Mouse (Mus musculus) kidney, embryonic 15.5 days (tissue): ENCODE data around the gene Cacna2d1. TPM values are rescaled to one million over a fixed set of nuclear protein-coding genes. Genes with fewer than 3 reads are reported as not detected.

ENCODE experiments used
- ATAC-seq: fragments of 200-750 bp; cut with Nextera tagmentation; replicated peaks from 2 replicates; pipeline ENCODE4 v1.8.0; 2017; ENCODE audit warnings: moderate TSS enrichment; ENCODE audit not compliant: low FRiP score
- H3K27ac ChIP-seq: fragments of 300-500 bp; sonication (generic); 2 replicates; pipeline ENCODE4 v1.5.1; 2015; ENCODE audit warnings: mild to moderate bottlenecking, inconsistent platforms
- H3K27me3 ChIP-seq: fragments of 300-500 bp; sonication (generic); 2 replicates; pipeline ENCODE4 v1.6.1; 2015; ENCODE audit warnings: inconsistent platforms
- H3K36me3 ChIP-seq: fragments of 300-500 bp; sonication (generic); 2 replicates; pipeline ENCODE4 v1.6.1; 2015; ENCODE audit warnings: inconsistent platforms
- H3K4me1 ChIP-seq: fragments of 300-500 bp; sonication (generic); 2 replicates; pipeline ENCODE4 v1.6.1; 2015; ENCODE audit warnings: inconsistent platforms
- H3K4me2 ChIP-seq: fragments of 300-500 bp; sonication (generic); 2 replicates; pipeline ENCODE4 v1.6.1; 2015; ENCODE audit warnings: moderate library complexity, mild to moderate bottlenecking, inconsistent platforms
- H3K4me3 ChIP-seq: fragments of 300-500 bp; sonication (generic); replicated peaks from 2 replicates; pipeline ENCODE4 v1.5.1; 2015; ENCODE audit warnings: mild to moderate bottlenecking, inconsistent platforms
- H3K9ac ChIP-seq: fragments of 300-500 bp; sonication (generic); 2 replicates; pipeline ENCODE4 v1.6.1; 2015; ENCODE audit warnings: mild to moderate bottlenecking, inconsistent platforms
- H3K9me3 ChIP-seq: fragments of 300-500 bp; sonication (generic); replicated peaks from 2 replicates; pipeline ENCODE4 v1.6.1; 2016; ENCODE audit warnings: inconsistent platforms
- WGBS: fragments of 180-500 bp; shearing (Covaris S2); methylation state at CpG from one replicate; pipeline ENCODE4 v1.1.7; 2015; ENCODE audit warnings: mixed read lengths; 5-methylcytosine and 5-hydroxymethylcytosine counted together
- polyA plus RNA-seq: library from polyadenylated mRNA; unstranded; fragments of >200 nt; fragmentation: Nextera tagmentation; extraction: Ambion mirVana; gene quantifications from 2 replicates; pipeline ENCODE4 v1.2.1, GENCODE M21; 2015

Cacna2d1 gene
- polyA plus RNA-seq: 18.4 and 19.1 TPM in 2 replicates

DNA sequence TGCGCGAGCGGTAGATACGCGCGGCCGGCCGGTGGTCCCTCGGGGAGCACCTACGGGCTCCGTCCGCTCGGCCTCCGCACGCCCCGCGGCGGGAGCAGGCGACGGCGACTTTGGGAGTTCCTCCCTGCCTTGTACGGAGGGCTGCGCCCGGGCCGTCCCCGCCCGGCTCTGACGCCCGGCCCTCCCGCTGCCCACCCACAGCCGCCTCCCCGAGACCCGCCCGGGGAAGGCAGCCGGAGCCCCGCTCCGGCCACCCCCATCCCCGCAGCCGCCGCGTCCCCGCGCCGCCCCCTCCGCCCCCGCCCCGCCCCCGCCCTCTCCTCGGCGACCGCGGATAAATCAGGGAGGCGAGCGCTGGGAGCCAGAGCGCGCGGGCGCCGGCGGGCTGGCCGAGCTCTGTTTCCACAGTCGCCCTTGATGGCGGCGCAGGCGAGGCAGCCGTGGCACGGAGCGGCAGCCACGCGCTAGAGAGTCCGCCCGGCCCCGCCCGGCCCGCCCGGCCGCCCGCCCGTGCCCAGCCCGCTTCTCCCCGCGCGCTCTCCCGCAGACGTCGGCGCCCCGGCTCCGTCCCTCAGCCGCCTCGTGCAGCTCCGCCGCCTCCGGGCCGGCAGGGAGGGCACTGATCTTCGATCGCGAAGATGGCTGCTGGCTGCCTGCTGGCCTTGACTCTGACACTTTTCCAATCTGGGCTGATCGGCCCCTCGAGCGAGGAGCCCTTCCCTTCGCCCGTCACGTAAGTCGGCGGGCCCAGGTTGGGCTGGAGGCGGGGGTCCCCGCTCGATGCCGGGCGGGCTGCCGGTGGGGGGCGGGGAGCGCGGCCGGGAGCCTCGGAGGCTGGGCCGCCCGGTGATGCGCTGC is at the start of gene Cacna2d1:
TSS of gene Cacna2d1 (plus strand) at position 316 of the 858 bp plus-strand sequence.
- under 1% methylated on average over 90 of the region's 120 CpGs for WGBS

GRCm38 (mm10) chr5:15895098-15895497 is 39.4 kb upstream of the Cacna2d1 start:
- no peaks in the 10 kb centered on the region for H3K4me1 ChIP-seq
- H3K27ac ChIP-seq: no peak overlapping the region
- H3K9me3 ChIP-seq: no peaks in the 10 kb centered on the region
- H3K27me3 ChIP-seq: no peaks in the 10 kb centered on the region
- H3K4me2 ChIP-seq: no peak overlapping the region
- H3K36me3 ChIP-seq: no peaks in the 10 kb centered on the region
- WGBS: 72% methylated on average over 2 of the region's 2 CpGs
- H3K4me3 ChIP-seq: no peak overlapping the region
- ATAC-seq: no peak
- no peak overlapping the region for H3K9ac ChIP-seq

More for the DNA sequence above, at the start of gene Cacna2d1:
- H3K4me2 ChIP-seq: peak within 1 kb of the TSS; percentile 86
- peak within 1 kb of the TSS; percentile 77 for H3K9ac ChIP-seq
- no peaks in the 10 kb centered on the region for H3K9me3 ChIP-seq
- H3K4me3 ChIP-seq: peak within 1 kb of the TSS; percentile 78
- H3K27me3 ChIP-seq: peaks cover 9% of the 10 kb centered on the region; the same call in 1 of the 2 replicates
- H3K27ac ChIP-seq: peak within 1 kb of the TSS; percentile 91
- no peaks in the 10 kb centered on the region for H3K36me3 ChIP-seq
- peak; percentile 92 for ATAC-seq
- peaks cover 24% of the 10 kb centered on the region for H3K4me1 ChIP-seq

DNA sequence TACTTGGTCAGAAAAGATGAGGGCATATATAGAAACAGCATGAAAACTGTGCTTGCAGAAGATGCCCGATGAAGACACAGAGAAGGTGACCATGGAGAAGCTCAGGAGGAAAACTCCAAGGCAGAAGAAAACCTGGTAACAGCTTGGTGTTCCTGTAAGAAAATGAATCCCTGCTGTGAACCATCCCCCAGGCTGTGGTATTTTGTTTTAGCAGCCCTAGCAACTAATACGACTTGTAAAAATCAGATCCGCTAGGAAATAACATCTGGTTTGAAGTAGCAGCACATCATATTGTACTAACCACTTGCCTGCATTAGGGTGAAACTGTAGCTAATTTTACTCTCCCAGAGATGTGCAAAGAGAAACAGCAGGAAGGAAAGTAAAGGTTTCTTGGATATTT is 37.8 kb upstream of the Cacna2d1 start:
- Histone ChIP-seq H3K4me3 (no peak overlapping the region), H3K27me3 (no peaks in the 10 kb centered on the region), H3K4me1 (no peaks in the 10 kb centered on the region), H3K27ac (no peak overlapping the region), H3K36me3 (no peaks in the 10 kb centered on the region), H3K9me3 (no peaks in the 10 kb centered on the region), H3K4me2 (no peak overlapping the region), H3K9ac (no peak overlapping the region)
- 80% methylated on average over 3 of the region's 3 CpGs for WGBS
- ATAC-seq: no peak

GRCm38 (mm10) chr5:15906446-15906845 is 28.0 kb upstream of the Cacna2d1 start:
- Histone ChIP-seq H3K9me3 (no peaks in the 10 kb centered on the region), H3K27ac (no peak overlapping the region), H3K4me2 (no peak overlapping the region), H3K4me1 (0 out of 2 replicates have a peak, but pooled peaks cover 2% of the 10 kb centered on the region), H3K36me3 (no peaks in the 10 kb centered on the region), H3K27me3 (no peaks in the 10 kb centered on the region), H3K4me3 (no peak overlapping the region), H3K9ac (no peak overlapping the region)
- WGBS: 42% methylated on average over 3 of the region's 3 CpGs
- ATAC-seq: peak; percentile 54; the same call in 1 of the 2 replicates

DNA sequence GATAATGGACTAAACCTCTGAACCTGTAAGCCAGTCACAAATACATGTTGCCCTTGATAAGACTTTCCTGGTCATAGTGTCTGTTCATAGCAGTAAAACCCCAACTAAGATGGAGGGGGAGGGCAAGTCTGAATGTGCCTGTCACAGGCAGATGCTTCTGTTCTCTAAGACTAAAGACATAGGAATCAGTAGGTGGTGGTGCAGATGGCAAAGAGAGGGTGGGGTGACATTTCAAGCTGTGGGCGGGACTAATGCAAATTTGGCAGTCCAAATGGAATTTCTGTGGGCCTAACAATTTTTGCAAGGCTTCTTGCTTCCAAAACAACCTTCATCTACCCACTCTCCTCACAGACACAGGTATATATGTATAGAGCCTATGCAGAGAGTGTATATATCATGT is 19.6 kb upstream of the Cacna2d1 start:
- H3K4me2 ChIP-seq: no peak overlapping the region
- H3K9ac ChIP-seq: no peak overlapping the region
- H3K4me1 ChIP-seq: no peaks in the 10 kb centered on the region
- no peaks in the 10 kb centered on the region for H3K36me3 ChIP-seq
- H3K9me3 ChIP-seq: no peaks in the 10 kb centered on the region
- H3K27me3 ChIP-seq: no peaks in the 10 kb centered on the region
- no peak overlapping the region for H3K4me3 ChIP-seq
- WGBS: 54% methylated on average over 1 of the region's 1 CpGs
- no peak overlapping the region for H3K27ac ChIP-seq
- no peak for ATAC-seq

- no peak overlapping the region for H3K27ac ChIP-seq
- H3K4me1 ChIP-seq: peaks cover 6% of the 10 kb centered on the region
- no peaks in the 10 kb centered on the region for H3K36me3 ChIP-seq
- H3K4me2 ChIP-seq: no peak overlapping the region
- H3K4me3 ChIP-seq: no peak overlapping the region
- H3K9me3 ChIP-seq: no peaks in the 10 kb centered on the region
- no peak for ATAC-seq
- H3K9ac ChIP-seq: no peak overlapping the region
- H3K27me3 ChIP-seq: no peaks in the 10 kb centered on the region; the same call in 1 of the 2 replicates
- WGBS: 40% methylated on average over 6 of the region's 6 CpGs
These were observed 6.0 kb upstream of the Cacna2d1 start for GRCm38 (mm10) chr5:15928506-15928905.

GRCm38 (mm10) chr5:15933017-15933416 is 1.5 kb upstream of the Cacna2d1 start:
- ATAC-seq: no peak
- Histone ChIP-seq H3K36me3 (no peaks in the 10 kb centered on the region), H3K4me3 (no peak overlapping the region), H3K27ac (no peak overlapping the region), H3K4me2 (0 out of 2 replicates have a peak overlapping the region, but pooled peaks have one; percentile 86), H3K4me1 (peaks cover 23% of the 10 kb centered on the region), H3K9ac (no peak overlapping the region), H3K27me3 (peaks cover 9% of the 10 kb centered on the region; the same call in 1 of the 2 replicates), H3K9me3 (no peaks in the 10 kb centered on the region)
- 34% methylated on average over 6 of the region's 6 CpGs for WGBS

- Histone ChIP-seq H3K9me3 (no peaks in the 10 kb centered on the region), H3K4me3 (peak overlapping the region; percentile 78), H3K27ac (peak overlapping the region; percentile 91), H3K4me1 (peaks cover 23% of the 10 kb centered on the region), H3K36me3 (no peaks in the 10 kb centered on the region), H3K9ac (peak overlapping the region; percentile 77), H3K27me3 (peaks cover 9% of the 10 kb centered on the region; the same call in 1 of the 2 replicates), H3K4me2 (peak overlapping the region; percentile 86)
- WGBS: 7% methylated on average over 17 of the region's 17 CpGs
- peak; percentile 53 for ATAC-seq
These were observed 713 bp upstream of the Cacna2d1 start for GRCm38 (mm10) chr5:15933581-15934375.

GRCm38 (mm10) chr5:15935234-15935728 is 790 bp downstream of the Cacna2d1 start:
- peak overlapping the region; percentile 86 for H3K4me2 ChIP-seq
- no peaks in the 10 kb centered on the region for H3K9me3 ChIP-seq
- peak overlapping the region; percentile 77 for H3K9ac ChIP-seq
- ATAC-seq: peak; percentile 16; the same call in 1 of the 2 replicates
- WGBS: 0% methylated on average over 27 of the region's 27 CpGs
- peaks cover 9% of the 10 kb centered on the region; the same call in 1 of the 2 replicates for H3K27me3 ChIP-seq
- H3K27ac ChIP-seq: peak overlapping the region; percentile 91
- H3K4me1 ChIP-seq: peaks cover 24% of the 10 kb centered on the region
- no peaks in the 10 kb centered on the region for H3K36me3 ChIP-seq
- H3K4me3 ChIP-seq: peak overlapping the region; percentile 78

GRCm38 (mm10) chr5:15935831-15936710 is 1.6 kb downstream of the Cacna2d1 start:
- no peaks in the 10 kb centered on the region for H3K9me3 ChIP-seq
- ATAC-seq: no peak
- H3K27ac ChIP-seq: 0 out of 2 replicates have a peak overlapping the region, but pooled peaks have one; percentile 91
- H3K4me3 ChIP-seq: peak overlapping the region; percentile 78
- peak overlapping the region; percentile 77 for H3K9ac ChIP-seq
- 18% methylated on average over 14 of the region's 14 CpGs for WGBS
- no peaks in the 10 kb centered on the region for H3K36me3 ChIP-seq
- H3K4me1 ChIP-seq: peaks cover 28% of the 10 kb centered on the region
- H3K4me2 ChIP-seq: peak overlapping the region; percentile 86
- peaks cover 9% of the 10 kb centered on the region; the same call in 1 of the 2 replicates for H3K27me3 ChIP-seq
